25 mouse cellular contexts compared by ENCODE assay signal in the genomic region with DNA sequence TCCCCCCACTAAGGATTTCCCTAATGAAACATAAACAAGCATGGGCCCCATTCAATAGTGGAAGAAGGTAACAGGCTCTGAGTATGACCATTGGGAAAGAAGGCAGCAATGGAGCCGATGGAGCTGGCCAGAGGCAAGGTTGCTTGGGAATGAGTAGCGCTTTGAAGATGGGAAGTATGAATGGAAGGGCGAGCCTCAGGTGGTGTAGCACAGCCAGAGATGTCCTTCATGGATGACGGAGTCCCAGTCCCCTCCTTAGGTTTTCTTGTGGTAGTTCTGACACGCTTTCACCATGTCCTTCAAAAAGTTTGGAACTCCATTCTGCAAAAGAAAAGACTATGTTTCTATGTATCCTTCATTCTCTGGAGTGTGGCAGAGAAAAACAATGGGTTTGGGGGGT. TPM values are rescaled to one million over a fixed set of nuclear protein-coding genes. Genes with fewer than 3 reads are reported as not detected.
DNase-seq lines count a peak whose midpoint lies in the region; ATAC-seq and TF ChIP-seq lines count a peak whose summit lies in the region.
"Had no signal": no experiment of that assay in that cellular context is flagged by ENCODE, and none has a peak within 500 bp of the region (broad histone marks: within the 10 kb centered on the region; RNA-seq: fewer than 3 reads in every experiment).

No protein-coding gene starts in this region.

- no peak overlapping the region for H3K4me3 ChIP-seq in heart, embryonic 10.5 days
- H3K4me3 ChIP-seq in MEL (ENCODE audit: control insufficient read depth in 1 of 2, insufficient read depth in 1 of 2, low read depth in 2 of 2, low read length in 2 of 2): no peak overlapping the region
- H3K4me3 ChIP-seq in bone marrow macrophage, adult 2 months (ENCODE audit: insufficient read depth, low read length): no peak overlapping the region
- no peak overlapping the region for H3K4me3 ChIP-seq in forebrain, embryonic 10.5 days
- no peak overlapping the region for H3K4me3 ChIP-seq in intestine, embryonic 16.5 days (ENCODE audit: low read length)
- H3K4me3 ChIP-seq: embryonic facial prominence, embryonic 13.5 days; embryonic facial prominence, embryonic 15.5 days; erythroblast, embryonic 14.5 days; forebrain, embryonic 13.5 days; forebrain, embryonic 15.5 days had no signal

- peak; percentile 54 for DNase-seq in heart, embryonic 10.5 days (ENCODE audit: low spot score)
- DNase-seq in heart, adult 18-20 months: no peak
- no peak for DNase-seq in MEL (ENCODE audit: low read depth, low spot score)
- DNase-seq in forebrain, embryonic 10.5 days (ENCODE audit: extremely low spot score, low spot score): no peak
- DNase-seq: adrenal gland, adult 8-10 months; adrenal gland, postnatal 14 days; adrenal gland, postnatal 36 days; cerebellum, adult 11 months; cerebellum, adult 18-20 months; cerebellum, adult 8-10 months; cerebellum, adult 9-11 months; cerebellum, postnatal 14 days; cerebellum, postnatal 36 days; embryo, embryonic 11 days; forebrain, postnatal 0 days had no signal

- no peaks in the 10 kb centered on the region for H3K4me1 ChIP-seq in heart, embryonic 10.5 days
- H3K4me1 ChIP-seq in MEL (ENCODE audit: control insufficient read depth in 1 of 2, insufficient read depth in 2 of 2, low read length in 2 of 2): peaks cover 26 to 61% of the 10 kb centered on the region in 2 experiments
- H3K4me1 ChIP-seq in bone marrow macrophage, adult 2 months (ENCODE audit: control insufficient read depth, insufficient read depth, low read length): peaks cover 30% of the 10 kb centered on the region
- peaks cover 16% of the 10 kb centered on the region for H3K4me1 ChIP-seq in forebrain, embryonic 10.5 days
- no peaks in the 10 kb centered on the region for H3K4me1 ChIP-seq in intestine, embryonic 16.5 days (ENCODE audit: control insufficient read depth, insufficient read depth, low read length)
- H3K4me1 ChIP-seq: forebrain, embryonic 13.5 days; forebrain, embryonic 15.5 days had no signal

- ATAC-seq in intestine, embryonic 16.5 days: no peak
- ATAC-seq: activated CD4-positive, CD25-positive, alpha-beta regulatory T cell, adult 4 months; forebrain, embryonic 13.5 days; forebrain, embryonic 15.5 days; forebrain, postnatal 0 days had no signal

- TF ChIP-seq EP300 in MEL (IDR thresholded peaks at IDR 0.05; ENCODE audit: low read depth in 1 of 2, low read length in 2 of 2): no peak

- no peak for TF ChIP-seq CTCF in MEL (IDR thresholded peaks at IDR 0.05 in 2 of 3, conservative IDR thresholded peaks at IDR 0.05 in 1 of 3; ENCODE audit: control insufficient read depth in 1 of 3, insufficient read depth in 1 of 3, low read depth in 2 of 3, low read length in 3 of 3, poor library complexity in 1 of 3, severe bottlenecking in 1 of 3)
- no peak for TF ChIP-seq CTCF in bone marrow macrophage, adult 2 months (IDR thresholded peaks at IDR 0.05; ENCODE audit: low read depth, low read length)

- TF ChIP-seq POLR2A in MEL (IDR thresholded peaks at IDR 0.05; ENCODE audit: control insufficient read depth in 1 of 2, insufficient read depth in 1 of 2, low read depth in 1 of 2, low read length in 2 of 2, poor library complexity in 1 of 2): no peak
- TF ChIP-seq POLR2A in bone marrow macrophage, adult 2 months (IDR thresholded peaks at IDR 0.05; ENCODE audit: borderline replicate concordance, low read depth, low read length): no peak

- peak overlapping the region; percentile 42 for H3K9ac ChIP-seq in MEL (ENCODE audit: control insufficient read depth, low read depth, low read length, poor library complexity, severe bottlenecking)
- no peak overlapping the region for H3K9ac ChIP-seq in intestine, embryonic 16.5 days (ENCODE audit: low read depth, low read length)
- H3K9ac ChIP-seq: embryonic facial prominence, embryonic 13.5 days; embryonic facial prominence, embryonic 15.5 days; forebrain, embryonic 13.5 days; forebrain, embryonic 15.5 days; forebrain, postnatal 0 days had no signal

- no peak overlapping the region for H3K4me2 ChIP-seq in intestine, embryonic 16.5 days (ENCODE audit: low read depth, low read length)
- H3K4me2 ChIP-seq: embryonic facial prominence, embryonic 13.5 days; embryonic facial prominence, embryonic 15.5 days; forebrain, embryonic 13.5 days; forebrain, embryonic 15.5 days had no signal

- H3K27ac ChIP-seq in heart, embryonic 10.5 days: no peak overlapping the region
- peak overlapping the region; percentile 91 for H3K27ac ChIP-seq in MEL (ENCODE audit: control insufficient read depth, low read depth, low read length)
- H3K27ac ChIP-seq in bone marrow macrophage, adult 2 months (ENCODE audit: insufficient read depth, low read depth, low read length): peak overlapping the region; percentile 95
- H3K27ac ChIP-seq in forebrain, embryonic 10.5 days: no peak overlapping the region
- no peak overlapping the region for H3K27ac ChIP-seq in intestine, embryonic 16.5 days (ENCODE audit: low read length)
- H3K27ac ChIP-seq: embryonic facial prominence, embryonic 13.5 days; embryonic facial prominence, embryonic 15.5 days; forebrain, embryonic 13.5 days; forebrain, embryonic 15.5 days had no signal

- peaks cover 21% of the 10 kb centered on the region for H3K36me3 ChIP-seq in heart, embryonic 10.5 days
- H3K36me3 ChIP-seq in MEL (ENCODE audit: control insufficient read depth in 1 of 2, insufficient read depth in 2 of 2, low read length in 2 of 2): peaks cover 0 to 60% of the 10 kb centered on the region in 2 experiments; a peak in 2 of 4 replicates
- H3K36me3 ChIP-seq in forebrain, embryonic 10.5 days (replicated peaks): no peaks in the 10 kb centered on the region
- H3K36me3 ChIP-seq in intestine, embryonic 16.5 days (ENCODE audit: control insufficient read depth, insufficient read depth, low read length): no peaks in the 10 kb centered on the region
- H3K36me3 ChIP-seq: embryonic facial prominence, embryonic 13.5 days; embryonic facial prominence, embryonic 15.5 days; forebrain, embryonic 15.5 days had no signal

- H3K9me3 ChIP-seq in heart, embryonic 10.5 days: no peaks in the 10 kb centered on the region
- H3K9me3 ChIP-seq in MEL (replicated peaks; ENCODE audit: insufficient read depth, low read length): no peaks in the 10 kb centered on the region
- H3K9me3 ChIP-seq in forebrain, embryonic 10.5 days: no peaks in the 10 kb centered on the region
- H3K9me3 ChIP-seq in intestine, embryonic 16.5 days (ENCODE audit: control insufficient read depth, low read length): no peaks in the 10 kb centered on the region
- H3K9me3 ChIP-seq: embryonic facial prominence, embryonic 13.5 days; embryonic facial prominence, embryonic 15.5 days; forebrain, embryonic 13.5 days; forebrain, embryonic 15.5 days had no signal

- no peaks in the 10 kb centered on the region for H3K79me2 ChIP-seq in MEL (ENCODE audit: control insufficient read depth, insufficient read depth, low read length, poor library complexity)

- TF ChIP-seq RAD21 in MEL (IDR thresholded peaks at IDR 0.05; ENCODE audit: low read depth, low read length): no peak

- WGBS in heart, embryonic 10.5 days: 88% methylated on average over 5 of the region's 5 CpGs
- 92% methylated on average over 5 of the region's 5 CpGs for WGBS in forebrain, embryonic 10.5 days
- WGBS in intestine, embryonic 16.5 days: 95% methylated on average over 5 of the region's 5 CpGs

- 0 out of 2 replicates have a peak, but pooled peaks cover 4% of the 10 kb centered on the region for H3K27me3 ChIP-seq in heart, embryonic 10.5 days (ENCODE audit: insufficient read depth, poor library complexity, severe bottlenecking)
- no peaks in the 10 kb centered on the region for H3K27me3 ChIP-seq in MEL (ENCODE audit: control insufficient read depth in 1 of 2, insufficient read depth in 2 of 2, low read length in 2 of 2)
- peaks cover 26% of the 10 kb centered on the region; the same call in 1 of the 2 replicates for H3K27me3 ChIP-seq in forebrain, embryonic 10.5 days (ENCODE audit: poor library complexity, severe bottlenecking)
- no peaks in the 10 kb centered on the region for H3K27me3 ChIP-seq in intestine, embryonic 16.5 days (replicated peaks; ENCODE audit: control insufficient read depth, insufficient read depth, low read length)
- H3K27me3 ChIP-seq: embryonic facial prominence, embryonic 13.5 days; embryonic facial prominence, embryonic 15.5 days; forebrain, embryonic 13.5 days; forebrain, embryonic 15.5 days; Patski had no signal

TF ChIP-seq in MEL, 35 proteins besides CTCF, POLR2A, EP300 and RAD21 (continues in another document):
- TF ChIP-seq ETS1 (IDR thresholded peaks at IDR 0.05; ENCODE audit: low read depth, low read length) (no peak), USF2 (IDR thresholded peaks at IDR 0.05; ENCODE audit: borderline replicate concordance in 1 of 2, insufficient read depth in 1 of 2, low read depth in 1 of 2, low read length in 2 of 2) (no peak), MAFK (IDR thresholded peaks at IDR 0.05; ENCODE audit: borderline replicate concordance, low read depth, low read length) (no peak), RCOR1 (IDR thresholded peaks at IDR 0.05; ENCODE audit: low read depth, low read length) (no peak), SMC3 (IDR thresholded peaks at IDR 0.05; ENCODE audit: low read depth, low read length) (no peak), BHLHE40 (IDR thresholded peaks at IDR 0.05; ENCODE audit: borderline replicate concordance, low read depth, low read length) (no peak), JUND (IDR thresholded peaks at IDR 0.05; ENCODE audit: low read depth, low read length) (no peak)

RNA-seq across cellular contexts. Expression of a gene that starts 18.3 kb away (rescaled TPM):
- 26.2 and 28.5 TPM in 2 replicates for polyA plus RNA-seq in heart, embryonic 10.5 days (2016; fragmentation: Nextera tagmentation; extraction: Ambion mirVana)
- total RNA-seq in heart, adult 18-20 months (2021): 1 to 10 TPM; 4.0 to 4.7 TPM
- total RNA-seq in MEL (2012; rRNA removed): 6.4 and 7.3 TPM in 2 replicates
- 10 to 100 TPM in 1 of 2 experiments, not detected in 1; 10.2 TPM for polyA plus RNA-seq in MEL (2012; ENCODE audit: insufficient read depth in 1 of 2, insufficient read length in 2 of 2, low read depth in 1 of 2, low replicate concordance in 2 of 2, missing spikeins in 1 of 2)
- polyA plus RNA-seq in bone marrow macrophage, adult 2 months (2012; ENCODE audit: insufficient read depth, insufficient read length, missing spikeins): 19.7 and 20.1 TPM in 2 replicates
- polyA plus RNA-seq in forebrain, embryonic 10.5 days (2016; fragmentation: Nextera tagmentation; extraction: Ambion mirVana): 21.4 and 22.3 TPM in 2 replicates
- 24.5 and 25.4 TPM in 2 replicates for polyA plus RNA-seq in intestine, embryonic 16.5 days (2015; fragmentation: Nextera tagmentation; extraction: Ambion mirVana)

RNA-seq across cellular contexts. Expression of a gene that starts 45.7 kb away (rescaled TPM):
- 13.6 and 14.1 TPM in 2 replicates for polyA plus RNA-seq in heart, embryonic 10.5 days (2016; fragmentation: Nextera tagmentation; extraction: Ambion mirVana)
- 10 to 100 TPM in 1 of 2 experiments, 1 to 10 TPM in 1; 9.8 to 15.2 TPM for total RNA-seq in heart, adult 18-20 months (2021)
- not detected in 2 replicates for total RNA-seq in MEL (2012; rRNA removed)
- polyA plus RNA-seq in MEL (2012; ENCODE audit: insufficient read depth in 1 of 2, insufficient read length in 2 of 2, low read depth in 1 of 2, low replicate concordance in 2 of 2, missing spikeins in 1 of 2): not detected
- polyA plus RNA-seq in bone marrow macrophage, adult 2 months (2012; ENCODE audit: insufficient read depth, insufficient read length, missing spikeins): 0.45 TPM in 1 of 2 replicates, not detected in the other
- polyA plus RNA-seq in forebrain, embryonic 10.5 days (2016; fragmentation: Nextera tagmentation; extraction: Ambion mirVana): 4.8 and 6.3 TPM in 2 replicates
- polyA plus RNA-seq in intestine, embryonic 16.5 days (2015; fragmentation: Nextera tagmentation; extraction: Ambion mirVana): 13.1 and 13.4 TPM in 2 replicates
- polyA plus RNA-seq: activated CD4-positive, CD25-positive, alpha-beta regulatory T cell, adult 4 months; C2C12; erythroblast, embryonic 14.5 days; Patski had no signal

Comparison
In these comparisons a context has a peak if more than half of its experiments do, and no peak if none do; other contexts are left out.
1. H3K27ac ChIP-seq: peak in MEL (single experiment) and bone marrow macrophage, adult 2 months (single experiment); none in heart, embryonic 10.5 days (single experiment), forebrain, embryonic 10.5 days (single experiment) and intestine, embryonic 16.5 days (single experiment).